Mouse (Mus musculus): ENCODE measurements around the gene Olfr1288. TPM values are rescaled to one million over a fixed set of nuclear protein-coding genes. Genes with fewer than 3 reads are reported as not detected.

The Olfr1288 gene
- polyA plus RNA-seq (2012; fragmentation: generic; extraction: Trizol) = not detected

GRCm38 (mm10) chr2:111473801-111474200, at the start of gene Olfr1288:
TSS of gene Olfr1288 (plus strand) at chr2:111474101.

GRCm38 (mm10) chr2:111448842-111449241, 25.1 kb upstream of the Olfr1288 start, which contains the start of gene Olfr1287:
TSS of gene Olfr1287 (plus strand) at chr2:111449142.

GRCm38 (mm10) chr2:111480519-111480918, 6.6 kb downstream of the Olfr1288 start, which contains the start of gene Olfr1289:
TSS of gene Olfr1289 (plus strand) at chr2:111480819.

GRCm38 (mm10) chr2:111493729-111494128, 19.8 kb downstream of the Olfr1288 start, which contains the start of gene Olfr1290:
TSS of gene Olfr1290 (minus strand) at chr2:111493829.

GRCm38 (mm10) chr2:111496880-111497279, 23.0 kb downstream of the Olfr1288 start, which contains the start of gene Olfr1291-ps1:
TSS of gene Olfr1291-ps1 (plus strand) at chr2:111497180.

DNA sequence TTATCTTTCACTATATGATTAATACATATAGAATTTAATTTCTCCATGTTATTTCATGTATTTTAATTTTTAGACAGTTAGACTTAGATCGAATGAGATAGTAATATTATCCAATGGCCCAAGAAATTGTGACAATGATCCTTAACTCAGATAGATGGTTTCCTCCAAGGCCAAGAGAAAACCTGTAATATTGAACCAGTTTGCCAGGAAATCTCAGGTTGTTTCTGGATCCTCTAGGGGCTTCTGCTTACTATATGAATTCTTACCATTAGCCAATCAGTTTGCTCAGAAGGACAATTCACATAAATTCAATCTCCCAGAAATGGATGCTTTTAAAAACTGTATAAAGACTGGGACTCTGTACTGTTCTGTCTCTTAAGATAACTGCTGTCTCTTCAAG, 51.0 kb downstream of the Olfr1288 start, which contains the start of gene Olfr1293-ps:
Olfr1293-ps (plus strand) TSS at position 301 of the 400 bp plus-strand sequence.

Other genes starting within 250 kb of the Olfr1288 start
- gene 4930430A15Rik, start 244.5 kb upstream of the Olfr1288 start, polyA plus RNA-seq (2012; fragmentation: generic; extraction: Trizol) = not detected
- gene Olfr1275, start 238.8 kb upstream of the Olfr1288 start, polyA plus RNA-seq (2012; fragmentation: generic; extraction: Trizol) = not detected
- not detected for gene Olfr1276, start 219.6 kb upstream of the Olfr1288 start, polyA plus RNA-seq (2012; fragmentation: generic; extraction: Trizol)
- gene Olfr1277, start 200.0 kb upstream of the Olfr1288 start, polyA plus RNA-seq (2012; fragmentation: generic; extraction: Trizol) = not detected
- not detected for gene Olfr1278, start 184.0 kb upstream of the Olfr1288 start, polyA plus RNA-seq (2012; fragmentation: generic; extraction: Trizol)
- not detected for gene Olfr1279, start 173.5 kb upstream of the Olfr1288 start, polyA plus RNA-seq (2012; fragmentation: generic; extraction: Trizol)
- gene Olfr1280, start 160.1 kb upstream of the Olfr1288 start, polyA plus RNA-seq (2012; fragmentation: generic; extraction: Trizol) = not detected
- gene Olfr1281, start 147.6 kb upstream of the Olfr1288 start, polyA plus RNA-seq (2012; fragmentation: generic; extraction: Trizol) = not detected
- not detected for gene Olfr1282, start 138.0 kb upstream of the Olfr1288 start, polyA plus RNA-seq (2012; fragmentation: generic; extraction: Trizol)
- gene Olfr1283, start 107.3 kb upstream of the Olfr1288 start, polyA plus RNA-seq (2012; fragmentation: generic; extraction: Trizol) = not detected
- gene Olfr1284, start 98.6 kb upstream of the Olfr1288 start, polyA plus RNA-seq (2012; fragmentation: generic; extraction: Trizol) = not detected
- gene Olfr1286, start 51.0 kb upstream of the Olfr1288 start, polyA plus RNA-seq (2012; fragmentation: generic; extraction: Trizol) = not detected
- gene Olfr1287, start 25.0 kb upstream of the Olfr1288 start, polyA plus RNA-seq (2012; fragmentation: generic; extraction: Trizol) = not detected
- gene Olfr1289, start 6.7 kb downstream of the Olfr1288 start, polyA plus RNA-seq (2012; fragmentation: generic; extraction: Trizol) = not detected
- gene Olfr1290, start 19.7 kb downstream of the Olfr1288 start, polyA plus RNA-seq (2012; fragmentation: generic; extraction: Trizol) = not detected
- gene Olfr1291-ps1, start 23.1 kb downstream of the Olfr1288 start, polyA plus RNA-seq (2012; fragmentation: generic; extraction: Trizol) = not detected
- not detected for gene Olfr1293-ps, start 51.1 kb downstream of the Olfr1288 start, polyA plus RNA-seq (2012; fragmentation: generic; extraction: Trizol)
- gene Olfr1294, start 66.2 kb downstream of the Olfr1288 start, polyA plus RNA-seq (2012; fragmentation: generic; extraction: Trizol) = not detected
- not detected for gene Olfr1295, start 95.6 kb downstream of the Olfr1288 start, polyA plus RNA-seq (2012; fragmentation: generic; extraction: Trizol)
- gene Olfr1297, start 152.4 kb downstream of the Olfr1288 start, polyA plus RNA-seq (2012; fragmentation: generic; extraction: Trizol) = not detected
- not detected for gene Olfr1298, start 175.1 kb downstream of the Olfr1288 start, polyA plus RNA-seq (2012; fragmentation: generic; extraction: Trizol)
- gene Olfr1299, start 187.3 kb downstream of the Olfr1288 start, polyA plus RNA-seq (2012; fragmentation: generic; extraction: Trizol) = not detected